ENCODE assay signal across 22 mouse cellular contexts in the genomic region with DNA sequence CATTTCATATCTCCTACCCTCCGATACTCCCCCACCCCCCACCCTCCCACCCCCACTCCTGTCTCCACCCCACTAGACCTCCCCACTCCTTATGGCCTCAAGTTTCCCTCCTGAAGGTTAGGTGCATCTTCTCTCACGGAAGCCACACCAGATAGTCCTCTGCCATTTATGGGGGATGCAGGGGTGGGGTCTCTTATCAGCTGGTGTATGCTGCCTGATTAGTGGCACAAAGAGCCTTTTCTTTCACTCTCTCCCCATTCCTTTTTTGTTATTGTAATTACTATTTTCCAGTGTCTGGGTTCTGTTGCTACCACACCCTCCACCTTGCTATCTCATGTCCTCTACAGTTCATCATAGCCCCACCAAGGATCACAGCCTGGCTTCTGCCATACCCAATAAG.
DNase-seq lines count a peak whose midpoint lies in the region; ATAC-seq and TF ChIP-seq lines count a peak whose summit lies in the region.
"Had no signal": no experiment of that assay in that cellular context is flagged by ENCODE, and none has a peak within 500 bp of the region (broad histone marks: within the 10 kb centered on the region; RNA-seq: fewer than 3 reads in every experiment).

No protein-coding gene starts in this region.

- no peaks in the 10 kb centered on the region for H3K27me3 ChIP-seq in E14TG2a.4 (ENCODE audit: insufficient read depth, low read length)
- H3K27me3 ChIP-seq in liver, embryonic 13.5 days, result no peaks in the 10 kb centered on the region
- H3K27me3 ChIP-seq in kidney, adult 2 months (replicated peaks; ENCODE audit: control insufficient read depth, insufficient read depth, low read length), result no peaks in the 10 kb centered on the region
- H3K27me3 ChIP-seq: hindbrain, embryonic 12.5 days; midbrain, embryonic 12.5 days had no signal

- peak overlapping the region; percentile 91 for H3K27ac ChIP-seq in liver, embryonic 13.5 days
- H3K27ac ChIP-seq in kidney, adult 2 months (ENCODE audit: insufficient read depth, low read depth, low read length), result no peak overlapping the region
- H3K27ac ChIP-seq: embryonic facial prominence, embryonic 10.5 days; heart, adult 2 months; hindbrain, embryonic 12.5 days; macrophage; midbrain, embryonic 12.5 days had no signal

- H3K4me2 ChIP-seq in liver, embryonic 13.5 days, result peak overlapping the region; percentile 49
- H3K4me2 ChIP-seq: hindbrain, embryonic 12.5 days; midbrain, embryonic 12.5 days had no signal

- TF ChIP-seq POLR2A in kidney, adult 2 months (IDR thresholded peaks at IDR 0.05; ENCODE audit: low read depth, low read length), result no peak

- H3K4me3 ChIP-seq in E14TG2a.4 (replicated peaks; ENCODE audit: low read length), result peak overlapping the region; percentile 30; the same call in 1 of the 2 replicates
- H3K4me3 ChIP-seq in liver, embryonic 13.5 days (replicated peaks), result no peak overlapping the region
- no peak overlapping the region for H3K4me3 ChIP-seq in kidney, adult 2 months (ENCODE audit: insufficient read depth, low read depth, low read length)
- H3K4me3 ChIP-seq: embryonic facial prominence, embryonic 10.5 days; heart, adult 2 months; hindbrain, embryonic 12.5 days; midbrain, embryonic 12.5 days had no signal

- H3K4me1 ChIP-seq in E14TG2a.4 (replicated peaks; ENCODE audit: low read depth, low read length), result peaks cover 90% of the 10 kb centered on the region
- peaks cover 78% of the 10 kb centered on the region for H3K4me1 ChIP-seq in liver, embryonic 13.5 days (replicated peaks)
- H3K4me1 ChIP-seq in kidney, adult 2 months (ENCODE audit: control insufficient read depth, insufficient read depth, low read length), result no peaks in the 10 kb centered on the region; the same call in 1 of the 2 replicates
- H3K4me1 ChIP-seq: midbrain, embryonic 12.5 days had no signal

- peak; percentile 67 for DNase-seq in ES-CJ7 (ENCODE audit: low read depth, low spot score)
- DNase-seq in liver, embryonic 13.5 days, result peak; percentile 57
- DNase-seq in kidney, postnatal 25 days, result no peak
- no peak for DNase-seq in kidney, adult 2 months
- no peak for DNase-seq in cerebellum, adult 18-20 months
- DNase-seq in thymus, postnatal 36 days, result no peak
- DNase-seq: adrenal gland, adult 8-10 months; cerebellum, adult 11 months; cerebellum, postnatal 25 days; gastrocnemius, postnatal 10 days; heart, adult 2 months; heart, postnatal 10 days; kidney, postnatal 4 days; right cerebral cortex, postnatal 4 days; thymus, postnatal 4 days had no signal

- WGBS in liver, embryonic 13.5 days (ENCODE audit: insufficient replicate concordance), result 15% methylated on average over 2 of the region's 2 CpGs
- 88% methylated on average over 2 of the region's 2 CpGs for WGBS in kidney, adult 2 months

- peak overlapping the region; percentile 10; the same call in 1 of the 2 replicates for H3K9ac ChIP-seq in liver, embryonic 13.5 days
- H3K9ac ChIP-seq: hindbrain, embryonic 12.5 days; midbrain, embryonic 12.5 days had no signal

- ATAC-seq in common myeloid progenitor, adult 5-6 weeks (replicated peaks; ENCODE audit: low read depth, poor library complexity, severe bottlenecking), result peak; percentile 23; the same call in 1 of the 2 replicates
- peak; percentile 78 for ATAC-seq in liver, embryonic 13.5 days (ENCODE audit: low read depth)
- ATAC-seq: forebrain, embryonic 14.5 days had no signal

- no peaks in the 10 kb centered on the region for H3K36me3 ChIP-seq in E14TG2a.4 (ENCODE audit: insufficient read depth, low read length)
- H3K36me3 ChIP-seq in liver, embryonic 13.5 days, result no peaks in the 10 kb centered on the region
- H3K36me3 ChIP-seq in kidney, adult 2 months (ENCODE audit: control insufficient read depth, insufficient read depth, low read length), result no peaks in the 10 kb centered on the region
- H3K36me3 ChIP-seq: embryonic facial prominence, embryonic 10.5 days; hindbrain, embryonic 12.5 days; midbrain, embryonic 12.5 days had no signal

- no peaks in the 10 kb centered on the region for H3K9me3 ChIP-seq in E14TG2a.4 (ENCODE audit: low read length)
- H3K9me3 ChIP-seq in liver, embryonic 13.5 days (replicated peaks), result no peaks in the 10 kb centered on the region
- H3K9me3 ChIP-seq: embryonic facial prominence, embryonic 10.5 days; hindbrain, embryonic 12.5 days; midbrain, embryonic 12.5 days had no signal

- TF ChIP-seq CTCF in E14TG2a.4 (conservative IDR thresholded peaks at IDR 0.05; ENCODE audit: low read length), result no peak
- no peak for TF ChIP-seq CTCF in kidney, adult 2 months (conservative IDR thresholded peaks at IDR 0.05; ENCODE audit: insufficient read depth, insufficient read length, low read depth, low read length)

Comparison
In these comparisons a context has a peak if more than half of its experiments do, and no peak if none do; other contexts are left out.
1. DNase-seq: peak in ES-CJ7 (single experiment) and liver, embryonic 13.5 days (single experiment); none in kidney, postnatal 25 days (0 of 2), kidney, adult 2 months (single experiment), cerebellum, adult 18-20 months (0 of 2) and thymus, postnatal 36 days (0 of 2).